Mouse (Mus musculus) retina, postnatal 7 days (tissue): ENCODE data around the gene Fbxo4.

Experiments used
- DNase-seq: peaks from one replicate; pipeline ENCODE4 v3.0.0-alpha.2; 2012; ENCODE audit warnings: low read depth, low spot score

Fbxo4 gene

DNA sequence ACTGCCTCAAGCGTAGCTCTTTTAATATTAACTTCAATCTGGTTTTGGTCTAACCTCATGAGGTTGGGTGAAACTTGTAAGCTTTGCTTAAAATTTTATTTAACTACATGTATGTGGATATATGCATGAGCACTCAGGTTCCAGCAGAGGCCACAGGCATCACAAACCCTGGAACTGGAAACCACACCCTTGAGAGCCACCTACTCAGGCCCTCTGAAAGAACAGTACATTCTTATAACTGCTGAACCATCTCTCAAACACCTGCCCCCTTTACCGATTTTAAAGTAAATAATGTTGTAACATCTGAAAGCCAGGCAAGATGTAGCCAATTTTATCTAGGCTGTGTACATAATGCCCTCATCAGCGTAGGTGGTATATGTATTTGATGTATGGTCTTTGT, 498 bp upstream of the Fbxo4 start:
- no peak for DNase-seq

DNA sequence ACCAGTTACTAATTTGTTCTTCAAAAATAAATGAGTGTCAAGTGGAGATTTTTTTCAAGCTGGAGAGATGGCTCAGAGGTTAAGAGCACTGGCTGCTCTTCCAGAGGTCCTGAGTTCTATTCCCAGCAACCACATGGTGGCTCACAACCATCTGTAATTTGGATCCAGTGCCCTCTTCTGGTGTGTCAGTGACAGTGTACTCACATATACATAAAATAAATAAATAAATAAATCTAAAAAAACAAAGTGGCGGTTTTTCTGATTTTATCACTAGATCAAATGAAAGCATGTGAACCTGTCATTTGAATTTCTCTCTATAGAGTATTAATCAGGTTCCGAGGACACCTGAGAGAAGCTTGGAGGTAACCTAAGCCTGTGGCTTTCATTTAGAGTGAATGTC, 1.1 kb downstream of the Fbxo4 start:
- DNase-seq: no peak

DNA sequence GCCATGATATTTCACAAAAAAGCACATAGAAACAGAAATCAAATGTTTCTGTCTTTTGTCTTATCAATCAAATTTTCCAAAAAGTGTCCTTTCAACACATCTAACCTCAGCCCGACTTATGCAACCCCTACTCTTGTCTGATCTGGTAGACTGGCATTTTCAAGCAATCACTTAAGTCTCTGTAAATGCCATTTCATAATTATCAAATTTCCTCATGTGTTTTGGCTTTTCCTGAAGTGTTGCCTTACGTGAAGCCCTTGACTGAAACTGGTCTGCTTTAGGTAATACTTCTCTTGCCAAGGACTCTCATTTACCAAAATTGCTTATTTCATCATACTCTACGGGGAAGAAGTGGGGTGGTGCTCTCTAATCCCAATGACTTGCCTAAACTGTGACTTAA, 6.1 kb downstream of the Fbxo4 start:
- no peak for DNase-seq

DNA sequence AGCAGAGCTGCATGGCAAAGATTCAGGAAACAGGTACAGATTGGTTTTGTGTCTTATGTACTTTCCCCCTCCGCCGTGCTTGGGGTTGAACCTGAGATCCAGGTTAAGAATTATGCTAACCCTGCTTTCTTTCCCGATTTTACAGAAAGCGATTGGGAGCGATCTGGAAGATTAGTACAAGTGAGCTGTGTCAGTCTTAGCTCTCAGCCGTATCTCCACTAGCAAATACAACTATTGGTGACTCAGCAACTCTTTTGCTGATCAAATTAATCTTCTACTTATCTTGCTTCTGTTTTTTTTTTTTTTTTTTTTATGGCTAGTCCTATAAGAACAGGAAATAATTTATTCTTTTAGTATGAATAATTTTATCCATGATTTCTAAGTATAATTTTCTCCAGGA, 9.2 kb downstream of the Fbxo4 start:
- DNase-seq: no peak

DNA sequence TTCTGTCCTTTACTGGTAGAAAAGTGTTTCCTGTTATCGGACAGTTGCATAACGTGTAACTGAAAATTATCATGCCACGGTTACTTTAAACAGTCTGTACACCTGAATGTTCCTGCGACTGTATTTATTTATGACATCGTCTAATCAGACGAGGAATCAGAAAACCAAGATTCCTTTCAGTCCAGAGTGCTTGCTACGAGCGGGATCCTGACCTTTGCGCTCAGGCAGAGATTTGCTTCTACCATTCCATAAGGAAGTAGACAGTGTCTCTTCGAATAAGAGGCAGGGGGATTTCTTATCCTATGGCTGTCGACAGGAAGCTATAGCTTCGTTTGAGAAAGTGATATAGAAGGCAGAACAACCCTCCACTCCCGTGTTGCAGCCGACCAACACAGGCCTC, 9.6 kb downstream of the Fbxo4 start:
- DNase-seq: no peak

DNA sequence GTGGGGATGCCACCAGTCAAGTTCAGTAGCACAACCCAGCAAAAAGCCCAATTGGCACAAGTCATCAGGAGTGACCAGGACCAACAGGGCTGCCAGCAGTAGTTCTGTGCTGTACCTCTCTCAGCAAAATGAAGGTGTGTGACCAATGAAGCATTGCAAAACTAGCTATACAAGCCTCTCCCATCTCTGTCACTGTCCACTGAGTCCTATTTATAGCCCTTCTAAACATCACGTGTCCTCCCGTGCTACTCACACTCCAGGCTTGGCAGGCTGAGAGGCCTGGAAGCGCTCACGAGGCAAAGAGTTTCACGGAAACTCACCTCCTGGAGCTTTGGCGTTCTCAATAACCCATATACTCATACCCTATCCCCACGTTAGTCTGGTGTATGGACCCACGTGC, 17.1 kb downstream of the Fbxo4 start:
- no peak for DNase-seq

DNA sequence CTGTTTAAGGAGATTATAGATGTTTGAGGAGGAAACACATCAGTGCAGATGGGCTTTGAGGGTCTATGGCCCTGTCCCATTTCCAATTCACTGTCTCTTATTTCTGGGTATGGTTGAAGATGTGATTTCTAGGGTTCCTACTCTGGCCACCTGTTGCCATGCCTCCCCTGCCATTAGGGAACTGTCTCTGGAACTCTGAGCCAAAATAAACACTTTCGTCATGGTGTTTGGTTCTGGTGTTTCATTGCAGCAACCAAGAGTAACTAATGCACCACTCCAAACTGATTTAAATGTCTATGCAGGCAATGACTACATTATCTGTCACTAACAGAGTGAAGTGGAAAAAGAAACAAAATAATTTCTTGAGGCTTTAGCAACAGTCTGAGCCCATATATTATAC, 19.3 kb downstream of the Fbxo4 start:
- DNase-seq: no peak

DNA sequence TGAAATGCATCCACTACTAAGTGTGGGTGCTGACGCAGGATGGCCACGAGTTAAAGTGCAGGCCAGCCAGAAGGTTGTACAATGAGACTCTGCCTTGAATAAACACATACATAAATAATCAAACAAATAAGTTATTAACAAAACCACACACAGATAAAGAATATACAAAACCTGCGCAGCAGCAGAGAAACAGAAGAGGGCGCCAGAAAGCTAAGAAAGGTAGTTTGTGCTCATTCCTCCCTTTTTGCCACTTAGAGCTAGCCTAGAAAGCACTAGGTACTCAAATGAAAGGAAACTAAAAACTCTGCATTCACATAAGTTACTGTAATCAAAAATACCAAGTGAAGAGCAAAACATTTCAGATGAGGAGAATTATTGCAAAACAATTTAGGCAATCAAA, 21.4 kb downstream of the Fbxo4 start:
- peak; percentile 30 for DNase-seq

DNA sequence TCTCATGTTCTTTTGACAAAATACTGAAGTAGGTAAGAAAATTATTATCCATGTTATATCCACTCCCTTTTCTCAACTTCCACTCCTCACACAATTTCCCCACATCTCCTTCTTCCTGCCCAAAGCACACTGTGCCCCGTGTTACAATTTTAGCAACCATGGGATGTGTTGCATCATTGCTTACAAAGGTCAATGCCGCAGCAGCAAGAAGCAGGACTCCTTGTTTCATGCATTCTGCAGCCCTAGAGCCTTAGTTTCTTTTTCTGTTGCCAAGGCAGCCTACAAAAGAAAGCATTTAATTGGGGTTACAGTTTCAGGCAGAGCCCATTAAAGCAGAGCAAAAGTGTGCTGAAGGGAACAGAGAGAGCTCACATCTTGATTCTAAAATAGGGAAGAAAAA, 24.4 kb downstream of the Fbxo4 start:
- DNase-seq: no peak

DNA sequence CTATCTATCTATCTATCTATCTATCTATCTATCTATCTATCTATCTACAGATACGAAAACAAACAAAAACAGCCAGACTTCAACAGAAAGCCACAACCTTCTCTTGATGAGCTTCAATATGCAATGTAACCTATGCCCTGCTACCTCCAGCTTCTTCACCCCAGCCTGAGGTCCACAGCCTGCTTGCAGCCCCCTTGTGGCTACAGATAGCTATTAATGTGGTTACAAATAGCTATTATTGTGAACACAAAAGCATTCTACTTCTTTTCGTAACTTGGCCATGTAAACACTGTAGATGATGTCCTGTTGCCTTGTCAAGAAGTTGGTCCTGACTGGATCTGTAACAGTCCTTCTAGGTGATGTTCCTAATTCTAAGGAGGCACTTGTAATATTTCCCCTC, 41.2 kb downstream of the Fbxo4 start:
- DNase-seq: no peak

DNA sequence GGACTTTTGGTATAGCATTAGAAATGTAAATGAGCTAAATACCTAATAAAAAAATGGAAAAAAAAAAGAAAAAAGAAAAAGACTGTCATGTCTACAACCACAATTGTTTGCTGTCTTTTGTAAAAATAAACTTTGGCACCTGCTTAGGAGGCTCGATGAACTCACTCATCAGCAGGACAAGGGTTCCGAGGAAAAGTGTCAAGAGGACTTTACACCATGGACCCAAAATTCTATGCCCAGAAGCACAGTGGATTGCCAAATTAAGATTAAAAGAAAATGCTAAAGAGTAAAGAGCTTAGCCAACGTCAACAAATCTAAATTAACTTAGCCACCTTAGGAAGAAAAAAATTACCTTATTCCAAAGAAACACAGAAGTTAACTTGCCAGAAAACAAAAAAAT, 43.3 kb downstream of the Fbxo4 start:
- DNase-seq: no peak

DNA sequence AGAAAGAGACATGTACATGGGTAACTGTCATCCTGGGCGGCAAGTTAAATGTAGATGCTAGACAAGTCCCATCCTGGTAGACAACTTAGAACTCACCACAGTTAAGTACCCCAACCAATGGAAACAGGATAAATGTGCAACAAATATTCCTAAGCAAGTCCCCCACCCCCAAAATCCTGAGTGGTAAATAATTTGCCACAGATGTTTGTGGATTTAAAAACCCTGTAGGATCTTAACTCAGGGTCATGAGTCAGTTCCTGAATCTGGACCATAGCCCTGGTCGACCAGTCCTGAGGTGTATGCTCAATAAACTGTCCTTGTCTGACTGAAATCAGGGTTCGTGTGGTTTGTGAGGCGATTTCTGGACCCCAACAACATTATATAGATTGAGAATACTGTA, 45.9 kb downstream of the Fbxo4 start:
- no peak for DNase-seq

DNA sequence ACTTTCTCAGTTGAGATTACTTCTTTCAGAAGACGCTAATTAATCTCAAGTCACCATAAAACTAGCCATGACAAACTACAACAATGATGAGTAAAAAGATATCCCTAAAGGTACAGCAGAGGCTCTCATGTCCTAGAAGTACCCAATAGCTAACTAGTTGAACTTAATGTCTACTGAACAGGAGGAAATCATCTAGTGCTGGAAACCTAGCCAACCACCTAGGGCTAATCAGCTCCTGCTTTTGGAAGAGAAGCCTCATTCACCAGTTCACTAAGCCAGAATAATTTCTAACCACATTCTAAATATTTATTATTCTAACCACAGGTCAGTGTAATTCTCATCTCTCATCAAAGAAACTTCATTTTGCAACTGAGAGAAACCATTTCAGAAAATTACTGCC, 47.4 kb downstream of the Fbxo4 start:
- DNase-seq: no peak
